Mouse (Mus musculus) B cell, adult 2 months (primary cell): ENCODE results near the gene Tpm3.
"Not testable (repeated sequence)": the region's sequence is repeated elsewhere in the genome, so short reads cannot be mapped to it uniquely, and the experiment has no call there.

Experiments used
- DNase-seq, 2 experiments: peaks; one replicate each; pipeline ENCODE4 v3.0.0; 2022

The Tpm3 gene

GRCm38 (mm10) chr3:90084790-90085189 is 12.3 kb downstream of the Tpm3 start:
- DNase-seq, result no peak

- no peak for DNase-seq
Measured at GRCm38 (mm10) chr3:90085281-90085680, 12.8 kb downstream of the Tpm3 start.

GRCm38 (mm10) chr3:90086068-90086467 is 13.6 kb downstream of the Tpm3 start:
- no peak for DNase-seq

GRCm38 (mm10) chr3:90088617-90089016 is 16.2 kb downstream of the Tpm3 start:
- no peak for DNase-seq

GRCm38 (mm10) chr3:90090892-90091291 is 18.4 kb downstream of the Tpm3 start:
- DNase-seq, result no peak

GRCm38 (mm10) chr3:90094453-90094852 is 22.0 kb downstream of the Tpm3 start:
- no peak for DNase-seq

GRCm38 (mm10) chr3:90097928-90098327 is 25.5 kb downstream of the Tpm3 start:
- no peak for DNase-seq

GRCm38 (mm10) chr3:90101010-90101409 is 28.6 kb downstream of the Tpm3 start:
- no peak for DNase-seq

- no peak for DNase-seq
Measured at GRCm38 (mm10) chr3:90101673-90102072, 29.2 kb downstream of the Tpm3 start.

GRCm38 (mm10) chr3:90102239-90102638 is 29.8 kb downstream of the Tpm3 start:
- DNase-seq, result no peak

- no peak for DNase-seq
Measured at GRCm38 (mm10) chr3:90103176-90103575, 30.7 kb downstream of the Tpm3 start.

- DNase-seq, result no peak
Measured at GRCm38 (mm10) chr3:90103938-90104337, 31.5 kb downstream of the Tpm3 start, which contains the start of gene Nup210l. Gene Nup210l, plus strand, starts transcription at chr3:90104132.

- peak in 1 of 2 experiments; percentile 23 for DNase-seq
Measured at GRCm38 (mm10) chr3:90111706-90112105, 39.3 kb downstream of the Tpm3 start.

GRCm38 (mm10) chr3:90114342-90114741 is 41.9 kb downstream of the Tpm3 start:
- peak; percentile 38 to 52 for DNase-seq

- no peak for DNase-seq
Measured at GRCm38 (mm10) chr3:90115526-90115925, 43.1 kb downstream of the Tpm3 start.

GRCm38 (mm10) chr3:90118132-90118790 is 45.8 kb downstream of the Tpm3 start:
- no peak for DNase-seq

- DNase-seq, result not testable (repeated sequence)
Measured at GRCm38 (mm10) chr3:90122036-90122435, 49.6 kb downstream of the Tpm3 start.

- DNase-seq, result peak; percentile 50 to 53
Measured at GRCm38 (mm10) chr3:90125710-90126109, 53.3 kb downstream of the Tpm3 start.

- DNase-seq, result no peak
Measured at GRCm38 (mm10) chr3:90127881-90128280, 55.4 kb downstream of the Tpm3 start.

- no peak for DNase-seq
Measured at GRCm38 (mm10) chr3:90132745-90133144, 60.3 kb downstream of the Tpm3 start.

GRCm38 (mm10) chr3:90133331-90133730 is 60.9 kb downstream of the Tpm3 start:
- no peak for DNase-seq

- no peak for DNase-seq
Measured at GRCm38 (mm10) chr3:90134483-90134882, 62.0 kb downstream of the Tpm3 start.

GRCm38 (mm10) chr3:90134993-90135392 is 62.5 kb downstream of the Tpm3 start:
- no peak for DNase-seq

GRCm38 (mm10) chr3:90136660-90137059 is 64.2 kb downstream of the Tpm3 start:
- DNase-seq, result no peak

- DNase-seq, result no peak
Measured at GRCm38 (mm10) chr3:90137606-90138005, 65.2 kb downstream of the Tpm3 start.
